Mouse (Mus musculus): Measurements from ENCODE around the gene Cdk2.

Cdk2 gene

DNA sequence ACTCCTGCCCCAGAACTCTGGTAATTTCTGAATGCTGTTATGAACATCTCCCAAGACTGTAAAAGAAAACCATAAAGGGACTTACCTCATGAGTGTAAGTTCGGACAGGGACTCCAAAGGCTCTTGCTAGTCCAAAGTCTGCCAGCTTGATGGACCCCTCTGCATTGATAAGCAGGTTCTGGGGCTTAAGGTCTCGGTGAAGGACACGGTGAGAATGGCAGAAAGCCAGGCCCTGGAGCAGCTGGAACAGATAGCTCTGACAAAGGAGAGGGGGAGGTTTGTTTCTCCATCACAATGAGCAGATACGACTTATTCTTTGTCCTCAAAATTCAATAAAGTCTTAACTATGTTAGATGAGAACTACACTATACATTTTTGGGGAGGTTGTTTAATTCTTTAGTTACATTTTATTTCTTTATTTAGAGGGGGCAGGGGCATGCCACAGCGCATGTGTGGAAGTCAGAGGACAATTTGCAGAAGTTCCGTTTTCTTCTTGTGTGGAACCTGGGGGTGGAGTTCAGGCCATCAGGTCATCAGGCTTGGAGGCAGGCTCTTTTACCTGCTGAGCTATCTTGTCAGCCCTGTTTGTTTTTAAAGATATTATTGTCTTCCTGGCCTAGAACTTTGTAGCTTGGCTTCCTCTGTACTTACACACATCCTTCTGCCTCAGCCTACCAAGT, 2.4 kb downstream of the Cdk2 start:
- DNase-seq, result no peak

DNA sequence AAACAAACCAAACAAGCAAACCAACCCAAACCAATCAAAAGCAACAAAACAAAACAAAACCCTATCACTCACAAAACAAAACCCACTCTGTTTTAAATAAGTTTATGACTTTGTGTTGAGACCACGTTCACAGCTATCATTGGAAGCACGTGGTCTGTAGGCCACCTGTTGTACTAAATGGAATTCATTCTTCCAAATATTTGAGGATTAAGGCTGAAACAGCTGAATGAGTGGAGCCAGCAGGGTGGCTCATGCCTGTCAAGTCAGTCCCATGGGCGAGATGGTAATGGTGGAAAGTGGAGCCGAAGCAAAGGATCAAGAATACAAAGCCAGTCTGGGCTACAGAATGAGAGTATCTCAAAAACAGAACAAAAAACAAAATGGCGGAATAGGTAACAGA, 4.1 kb downstream of the Cdk2 start:
- DNase-seq, result no peak

DNA sequence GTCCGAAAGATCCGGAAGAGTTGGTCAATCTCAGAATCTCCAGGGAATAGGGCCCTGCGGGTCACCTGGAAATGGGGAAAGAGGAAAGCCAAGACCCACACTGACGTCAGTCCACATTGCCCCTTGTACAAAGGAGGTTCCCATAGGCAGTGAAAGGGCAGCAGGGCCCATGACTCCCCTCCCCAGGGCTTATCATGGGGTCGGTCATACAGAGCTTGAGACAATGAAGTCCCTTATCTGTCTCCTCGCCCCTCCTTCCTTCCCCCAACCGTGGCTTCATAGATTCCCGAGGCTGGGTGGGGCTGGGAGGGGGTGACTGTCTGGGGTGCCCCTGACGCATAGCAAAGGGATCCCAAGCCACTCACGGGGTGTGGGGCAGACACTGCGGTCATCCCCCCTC, 5.2 kb downstream of the Cdk2 start:
- no peak for DNase-seq

DNA sequence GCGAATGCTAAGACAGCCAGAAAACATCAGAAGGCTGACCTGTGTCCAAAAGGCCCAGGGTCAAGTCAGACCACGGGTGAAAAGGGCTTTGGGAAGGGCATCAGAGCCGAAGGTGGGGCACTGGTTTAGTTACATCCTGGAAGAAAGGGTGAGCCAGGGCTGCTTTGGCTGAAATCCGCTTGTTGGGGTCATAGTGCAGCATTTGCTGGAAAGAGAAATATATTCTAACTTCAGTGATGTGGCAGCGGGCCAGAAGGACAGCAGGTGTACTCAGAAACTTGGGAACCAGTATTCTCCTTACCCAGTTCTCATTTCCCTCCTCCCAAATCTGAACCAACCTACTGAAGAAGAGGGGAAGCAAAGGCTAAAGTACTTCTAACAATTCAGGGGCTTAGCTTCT, 5.8 kb downstream of the Cdk2 start:
- no peak for DNase-seq

DNA sequence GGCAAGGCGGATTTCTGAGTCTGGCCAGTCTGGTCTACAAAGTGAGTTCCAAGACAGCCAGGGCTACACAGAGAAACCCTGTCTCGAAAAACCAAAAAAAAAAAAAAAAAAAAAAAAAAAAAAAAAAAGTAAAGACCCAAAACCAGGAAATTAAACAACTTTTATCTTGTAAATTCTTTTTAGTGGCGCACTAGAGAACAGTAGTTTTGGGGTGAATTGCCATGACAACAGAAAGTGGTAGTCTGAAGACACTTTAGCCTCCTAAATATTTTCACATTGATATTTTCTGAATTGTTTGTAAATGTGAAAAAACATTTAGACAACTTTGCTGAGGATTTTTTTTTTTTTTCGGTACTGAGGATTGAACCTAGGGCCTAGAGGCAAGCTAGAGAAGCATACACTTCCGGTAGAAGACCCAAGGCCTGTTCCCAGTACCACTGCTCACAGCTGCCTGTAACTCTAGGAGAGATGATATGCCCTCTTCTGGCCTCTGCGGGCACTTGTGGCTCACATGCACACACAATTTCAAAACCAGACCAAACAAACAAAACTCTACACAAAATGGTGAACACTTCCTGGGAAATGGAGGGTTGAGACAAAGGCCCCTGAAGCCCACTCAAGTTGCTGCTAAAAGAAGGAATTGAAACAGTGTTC, 7.6 kb downstream of the Cdk2 start:
- DNase-seq, result no peak

DNA sequence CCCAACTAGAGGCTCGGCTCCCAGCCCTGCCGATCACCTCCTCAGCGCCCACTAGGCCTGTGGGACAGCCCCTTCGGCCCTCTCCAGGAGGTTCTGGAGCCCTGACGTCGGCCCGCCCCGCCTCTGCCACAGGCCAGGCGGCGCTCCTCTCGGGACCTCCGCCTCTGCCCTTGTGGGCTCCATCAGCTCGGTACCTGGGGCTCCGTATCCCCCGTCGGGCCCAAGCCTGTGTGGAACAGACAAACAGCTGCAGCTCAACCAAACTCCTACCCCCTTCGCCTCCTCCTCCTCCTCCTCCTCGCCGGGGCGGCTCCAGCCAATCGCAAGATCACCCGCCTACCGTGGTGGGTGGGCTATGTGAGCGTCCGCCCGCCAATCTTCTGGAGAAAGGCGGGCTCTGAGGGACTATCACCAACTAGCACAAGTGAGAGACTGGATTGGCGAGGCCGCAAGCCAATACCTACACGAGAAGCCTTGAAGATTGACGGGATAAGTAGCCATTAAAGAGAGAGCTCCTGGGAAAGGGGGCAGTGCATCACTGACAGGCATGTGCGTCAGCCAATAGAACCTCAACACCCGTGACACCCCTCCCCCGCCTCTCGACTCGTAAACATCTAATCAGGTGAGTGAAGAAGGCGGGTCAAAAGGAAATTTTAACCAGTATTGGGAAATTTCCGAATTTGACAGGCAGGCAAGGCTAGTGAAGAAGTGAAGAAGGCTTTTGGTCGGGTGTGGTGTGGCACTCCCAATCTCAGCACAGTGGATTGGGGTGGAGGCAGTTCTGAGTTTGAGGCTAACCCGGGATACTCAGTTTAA, 8.6 kb downstream of the Cdk2 start, which contains the start of gene Rab5b:
Gene Rab5b, minus strand, starts transcription at position 273 of the 816 bp plus-strand sequence.
- peak; percentile 97 to 100 for DNase-seq

DNA sequence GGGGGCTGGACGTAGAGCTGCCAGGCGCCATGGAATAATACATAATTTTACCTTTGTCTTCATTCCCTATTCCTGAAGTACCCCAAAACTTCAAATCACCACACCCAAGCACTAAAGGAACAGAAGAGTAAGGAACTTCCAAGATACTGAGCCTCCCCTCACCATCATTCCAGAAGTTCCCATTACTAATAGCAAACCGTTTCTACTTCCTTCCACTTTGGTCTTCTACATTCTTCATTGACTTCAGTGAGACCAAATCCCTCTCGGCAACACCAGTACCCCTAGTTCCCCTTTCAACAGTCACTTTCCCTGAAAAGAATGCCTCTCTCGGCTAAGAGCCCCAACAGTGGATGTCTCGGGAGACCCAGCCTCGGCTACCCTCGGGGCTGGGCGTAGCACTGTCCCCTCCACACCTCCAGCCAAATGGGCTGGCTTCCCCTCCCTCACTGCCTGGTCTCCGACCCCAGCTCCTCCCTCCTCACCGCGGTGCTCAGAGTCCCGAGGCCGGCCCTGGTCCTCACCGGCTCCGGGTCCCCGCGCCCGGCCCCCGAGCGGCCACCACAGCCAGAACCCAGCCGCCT, 9.3 kb downstream of the Cdk2 start:
- no peak for DNase-seq

DNA sequence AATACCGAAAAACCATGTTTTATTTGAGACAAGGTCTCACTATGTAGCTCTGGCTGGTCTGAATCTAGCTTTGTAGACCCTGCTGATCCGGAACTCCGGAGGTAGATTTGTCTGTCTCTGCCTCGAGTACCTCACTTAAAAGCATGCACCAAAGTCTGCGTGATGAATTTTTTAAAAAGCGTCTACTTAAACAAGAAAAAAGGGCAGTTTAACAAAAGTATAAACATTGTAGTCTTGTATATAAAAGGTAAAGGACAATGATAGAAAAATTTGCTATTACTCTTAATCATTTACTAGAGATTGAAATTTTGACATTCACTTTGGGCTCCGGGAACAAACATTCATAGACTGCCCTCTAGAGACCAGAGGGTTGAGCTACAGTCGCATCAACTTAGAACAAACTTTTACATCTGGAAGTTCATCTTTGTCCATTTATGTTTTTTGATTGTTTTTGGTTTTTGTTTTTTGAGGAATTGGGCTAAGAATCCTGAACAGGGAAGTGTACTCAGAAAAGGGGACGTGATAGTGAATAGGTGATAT, 30.3 kb downstream of the Cdk2 start:
- DNase-seq, result peak in 1 of 2 experiments; percentile 39

DNA sequence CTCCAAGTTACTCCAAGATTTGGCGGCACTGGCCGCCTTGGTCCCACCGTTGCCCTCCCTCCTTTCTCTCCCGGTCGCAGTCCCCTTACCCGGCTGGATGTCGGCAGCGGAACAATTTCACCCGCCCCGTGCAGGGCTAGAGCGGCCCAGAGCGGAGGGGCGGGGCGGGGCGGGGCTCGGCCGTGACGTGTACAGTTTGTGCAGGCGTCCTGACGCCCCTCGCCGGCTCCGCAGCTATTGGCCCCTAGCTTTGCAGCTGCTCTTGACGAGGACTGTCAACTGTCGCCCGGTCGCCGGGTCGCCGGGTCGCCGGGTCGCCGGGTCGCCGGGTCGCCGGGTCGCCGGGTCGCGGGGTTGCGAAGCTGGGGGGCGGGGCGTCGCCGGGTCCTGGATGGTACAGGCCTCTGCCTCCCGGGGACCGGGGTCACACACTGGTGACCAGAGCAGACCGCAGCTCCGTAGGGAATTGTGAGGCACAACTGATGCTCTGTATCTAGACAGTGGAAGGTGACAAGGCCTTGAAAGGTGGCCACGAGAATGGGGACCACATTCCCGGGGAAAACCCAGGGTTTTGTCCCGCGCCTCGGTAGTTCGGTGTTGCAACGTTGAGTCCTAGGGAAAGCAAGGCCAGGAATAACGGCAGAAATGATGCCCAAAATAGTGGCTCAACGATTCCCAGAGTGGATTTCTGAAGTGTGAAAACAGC, 30.9 kb downstream of the Cdk2 start, which contains the start of gene Suox:
Gene Suox, minus strand, starts transcription at position 311 of the 706 bp plus-strand sequence.
- peak; percentile 85 to 89 for DNase-seq

DNA sequence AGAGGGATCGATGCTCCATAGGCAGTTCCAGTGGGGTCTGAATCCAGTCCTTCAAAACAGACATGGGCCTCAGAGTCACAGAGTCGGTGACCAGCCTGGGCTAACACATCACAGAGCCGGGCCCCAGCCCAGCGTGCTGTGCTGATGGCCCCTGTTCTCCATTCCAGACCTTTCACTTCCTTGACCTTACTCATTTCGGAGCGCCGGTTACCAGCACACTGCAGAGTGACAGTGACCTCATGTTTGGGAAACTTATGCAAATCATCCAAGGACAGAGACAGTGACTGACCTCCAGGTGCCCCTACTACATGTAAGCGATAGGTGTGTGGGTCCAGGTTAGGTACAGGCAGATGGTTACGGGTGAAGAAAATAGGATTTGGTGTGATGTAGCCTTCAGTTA, 33.7 kb downstream of the Cdk2 start:
- DNase-seq, result no peak

DNA sequence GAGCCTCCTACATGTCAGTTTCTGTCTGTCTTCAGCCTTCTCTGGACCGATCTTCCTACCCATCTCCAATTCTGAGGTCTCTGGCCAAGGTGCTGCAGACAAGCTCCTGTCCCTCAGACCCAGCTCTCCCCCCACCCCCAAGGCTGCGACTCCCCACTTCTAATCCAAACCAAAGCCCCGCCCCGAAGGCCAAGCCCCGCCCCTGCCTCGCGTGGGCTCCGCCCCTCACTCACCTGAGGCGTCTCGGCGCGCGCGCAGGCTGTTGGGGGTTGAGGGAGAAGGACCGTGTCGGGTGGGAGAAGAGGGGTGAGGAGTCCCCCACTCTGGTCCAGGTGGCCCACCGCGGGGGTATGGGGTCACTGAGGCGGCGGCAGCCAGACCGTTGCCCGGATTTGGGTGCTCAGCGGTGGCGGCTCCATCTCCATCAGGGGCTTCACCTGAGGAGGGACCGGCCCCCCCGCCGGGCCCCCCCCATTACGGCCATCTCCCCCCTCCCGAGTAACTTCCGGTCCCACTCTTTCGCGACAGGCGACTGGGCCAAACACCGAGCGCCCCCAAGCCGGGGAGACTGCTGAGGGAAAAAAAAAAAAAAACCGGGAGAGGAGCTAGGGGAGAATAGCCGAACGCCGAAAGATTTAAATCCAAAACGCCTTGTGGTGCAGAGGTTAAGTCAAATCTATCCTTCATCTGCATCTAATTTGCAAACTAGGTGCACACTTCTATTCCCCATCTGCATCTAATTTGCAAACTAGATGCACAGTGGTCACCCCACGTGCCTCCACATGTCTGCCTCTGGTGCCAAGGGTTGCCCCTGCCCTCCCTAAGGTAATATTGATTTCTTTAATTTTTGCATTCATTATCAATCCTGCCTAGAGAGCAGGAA, 35.8 kb downstream of the Cdk2 start:
- DNase-seq, result peak; percentile 72 to 75

DNA sequence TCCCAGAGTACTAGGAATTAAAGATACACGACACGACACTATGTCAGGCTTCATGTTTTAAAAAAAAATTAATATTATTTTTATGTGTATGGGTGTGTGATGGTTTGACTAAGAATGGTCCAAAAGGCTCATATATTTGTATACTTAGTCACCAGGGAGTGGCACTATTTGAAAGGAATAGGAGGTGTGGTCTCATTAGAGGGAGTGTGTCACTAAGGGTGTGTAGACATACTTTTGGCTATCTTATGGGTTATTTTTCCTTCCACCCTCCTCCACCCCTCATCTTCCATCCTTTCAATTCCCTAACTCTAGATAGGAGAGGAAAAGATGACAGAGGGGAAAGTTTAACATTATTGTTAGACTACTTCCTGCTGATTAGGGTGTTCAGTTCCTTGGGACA, 39.0 kb downstream of the Cdk2 start:
- no peak for DNase-seq

DNA sequence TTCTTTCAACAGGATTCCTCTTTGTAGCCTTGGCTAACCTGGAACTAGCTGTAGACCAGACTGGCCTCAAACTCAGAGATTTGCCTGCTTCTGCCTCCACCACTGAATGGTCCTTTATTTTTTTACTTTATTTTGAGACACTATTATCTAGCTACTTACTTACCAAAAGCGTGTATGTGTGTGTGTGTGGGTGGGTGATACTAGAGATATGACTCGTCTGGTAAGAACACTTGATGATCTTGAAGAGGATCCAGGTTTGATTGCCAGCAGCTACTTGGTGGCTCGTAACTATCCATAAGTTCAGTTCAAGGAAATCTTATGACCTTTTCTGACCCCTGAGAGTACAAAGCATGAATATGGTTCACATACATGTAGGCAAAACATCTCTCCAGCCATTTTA, 39.5 kb downstream of the Cdk2 start:
- no peak for DNase-seq

DNA sequence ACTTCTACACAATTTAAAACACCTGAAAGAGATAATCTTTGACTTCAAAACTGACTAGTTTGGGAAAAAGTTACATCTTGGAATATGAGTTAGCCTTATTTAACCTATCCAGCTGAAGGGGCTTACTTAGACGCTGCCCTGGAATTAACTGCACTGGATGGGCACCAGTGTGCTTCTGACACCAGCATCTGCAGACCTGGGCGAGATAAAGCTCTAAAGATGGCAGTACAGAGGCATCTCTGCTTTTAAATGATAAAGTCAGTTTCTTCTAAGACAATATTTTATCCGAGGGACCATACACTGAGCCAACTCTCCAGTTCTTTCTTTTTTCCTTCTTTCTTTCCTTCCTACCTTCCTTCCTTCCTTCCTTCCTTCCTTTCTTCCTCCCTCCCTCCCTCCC, 40.0 kb downstream of the Cdk2 start:
- no peak for DNase-seq

DNA sequence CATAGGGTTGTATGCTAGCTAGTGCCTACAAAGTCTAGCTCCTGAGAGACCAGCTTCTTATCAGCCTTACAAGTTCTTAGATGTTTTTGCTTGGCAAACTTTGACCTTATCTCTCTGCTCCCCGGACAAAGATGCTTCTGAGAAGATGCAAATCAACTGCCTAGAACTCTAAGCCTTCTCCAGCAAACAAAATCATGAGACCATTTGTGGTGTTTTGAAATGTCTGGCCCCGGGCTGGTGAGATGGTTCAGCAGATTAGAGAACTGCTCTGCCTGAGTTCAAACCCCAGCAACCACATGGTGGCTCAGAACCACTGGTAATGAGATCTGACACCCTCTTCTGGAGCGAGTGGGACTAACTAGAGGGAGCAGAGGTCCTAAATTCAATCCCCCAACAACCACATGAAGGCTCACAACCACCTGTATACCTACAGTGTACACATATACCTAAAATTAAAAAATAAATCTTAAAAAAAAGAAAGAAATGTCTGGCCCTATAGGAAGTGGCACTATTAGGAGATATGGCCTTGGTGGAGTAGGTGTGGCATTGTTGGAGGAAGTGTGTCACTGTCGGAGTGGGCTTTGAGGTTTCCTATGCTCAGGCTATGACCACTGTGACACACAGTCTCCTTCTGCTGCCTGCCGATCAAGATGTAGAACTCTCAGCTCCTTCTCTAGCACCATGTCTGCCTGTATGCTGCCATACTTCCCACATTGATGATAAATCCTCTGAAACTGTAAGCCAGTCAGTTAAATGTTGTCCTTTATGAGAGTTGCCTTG, 41.2 kb downstream of the Cdk2 start:
- DNase-seq, result no peak

DNA sequence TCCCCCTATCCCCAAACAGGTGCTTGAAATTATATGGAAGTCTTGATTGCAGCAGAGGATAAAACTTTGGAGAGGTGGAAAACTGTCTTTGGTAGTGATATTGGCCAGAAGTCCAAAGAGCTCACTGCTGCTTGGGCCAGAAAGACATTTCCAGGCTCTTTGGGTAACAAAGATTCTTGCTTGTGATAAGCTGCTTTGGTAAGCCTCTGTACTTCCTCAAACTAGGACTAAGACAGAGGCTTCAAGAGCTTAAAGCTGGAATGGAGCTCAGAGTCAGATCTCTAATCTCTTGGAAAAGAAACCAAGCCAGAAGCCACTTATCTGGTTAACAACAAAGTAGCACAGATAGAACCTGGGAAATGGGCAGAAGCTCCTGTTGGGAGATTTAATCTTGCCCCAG, 42.4 kb downstream of the Cdk2 start:
- DNase-seq, result no peak

DNA sequence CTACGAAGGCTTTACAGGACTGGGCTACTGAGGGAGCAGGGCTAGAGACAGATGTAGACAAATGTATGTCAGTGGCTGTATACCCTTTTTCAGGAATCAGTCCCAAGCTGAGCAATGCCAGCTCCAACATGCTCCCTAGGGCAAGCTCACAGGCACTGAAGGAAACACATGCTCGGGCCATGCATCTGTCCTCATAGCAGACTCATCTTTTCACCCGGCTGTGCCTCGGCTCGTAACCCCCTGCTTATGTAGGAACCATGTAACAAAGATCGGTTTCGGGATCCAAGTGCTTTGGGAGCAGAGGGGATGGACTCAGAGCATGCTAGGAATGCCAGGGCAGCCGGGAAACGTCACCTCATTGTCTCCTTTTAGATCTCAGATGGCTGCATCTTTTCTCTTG, 45.3 kb downstream of the Cdk2 start:
- DNase-seq, result no peak

DNA sequence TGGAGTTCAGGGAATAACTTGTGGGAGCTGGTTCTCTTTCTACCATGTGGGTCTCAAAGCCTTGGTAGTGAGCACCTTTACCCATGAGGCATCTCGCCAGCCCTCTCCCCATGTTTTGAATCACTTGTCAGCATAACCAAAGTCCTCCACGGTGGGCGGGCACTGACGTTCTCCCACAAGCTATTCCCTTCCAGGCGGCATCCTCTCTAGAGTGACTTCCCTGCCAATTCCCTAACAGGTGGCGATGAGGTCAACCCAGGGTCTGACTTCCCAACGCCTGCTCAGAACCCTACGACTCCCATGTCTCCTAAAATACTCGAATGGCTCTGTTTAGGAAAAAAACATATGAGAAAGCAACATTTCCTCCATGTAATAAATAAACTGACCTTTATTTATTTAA, 47.0 kb downstream of the Cdk2 start:
- DNase-seq, result no peak

DNA sequence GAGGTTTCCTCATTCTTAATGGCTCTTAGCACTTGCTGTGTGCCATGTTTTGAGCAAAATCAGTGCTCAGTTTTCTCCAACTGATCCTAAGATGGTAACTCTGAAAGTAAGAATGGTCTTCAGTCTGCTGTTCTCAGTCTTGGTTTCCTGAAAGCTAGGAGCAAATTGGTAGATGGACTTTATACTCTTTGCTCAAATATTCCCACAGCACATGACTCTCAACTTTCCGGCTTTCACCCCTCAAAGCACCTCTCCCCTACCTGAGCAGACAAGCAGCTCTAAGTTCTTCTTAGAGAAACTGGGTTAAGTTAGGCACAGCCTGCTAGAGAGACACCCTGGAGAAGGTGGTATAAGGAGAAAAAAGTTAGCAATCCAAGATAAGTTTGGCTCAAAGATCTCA, 48.1 kb downstream of the Cdk2 start:
- no peak for DNase-seq

DNA sequence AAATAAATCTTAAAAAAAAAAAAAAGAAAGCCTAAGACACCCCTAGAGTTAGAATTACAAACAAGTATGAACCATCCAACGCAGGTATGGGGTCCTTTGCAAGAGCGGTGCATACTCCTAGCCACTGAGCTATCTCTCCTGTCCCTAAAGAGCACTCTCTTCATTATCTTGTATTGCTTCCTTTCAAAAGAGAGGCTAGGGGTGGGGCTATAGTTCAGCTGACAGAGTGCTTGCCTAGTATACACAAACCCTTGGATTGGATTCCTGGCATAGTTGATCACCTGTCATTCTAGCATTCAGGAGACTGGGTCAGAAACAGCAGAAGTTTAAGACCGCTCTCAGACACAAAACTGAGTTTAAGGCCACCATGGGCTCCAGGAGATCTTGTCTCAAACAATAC, 49.6 kb downstream of the Cdk2 start:
- DNase-seq, result no peak

DNA sequence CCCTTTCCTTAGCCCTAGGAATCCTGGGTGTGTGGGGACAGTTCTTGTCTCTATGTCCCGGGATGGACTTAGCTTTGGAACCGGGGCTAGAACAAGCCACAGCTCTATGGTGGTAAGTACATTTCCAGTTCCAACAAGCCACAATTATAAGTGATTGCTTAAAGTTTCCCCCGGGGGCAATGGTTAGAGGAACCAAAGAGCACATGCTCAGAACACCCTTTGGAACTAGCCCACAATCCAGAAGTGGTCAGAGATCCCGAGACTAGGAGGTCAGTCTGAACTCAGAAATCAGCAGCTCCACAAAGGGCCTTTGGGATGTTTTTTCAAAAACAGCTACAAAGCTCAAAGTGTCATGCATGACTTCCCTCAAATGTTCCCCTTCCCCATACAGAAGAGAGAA, 51.0 kb downstream of the Cdk2 start:
- DNase-seq, result no peak

All from lung, postnatal 4 days (tissue).